Mouse (Mus musculus): ENCODE results near the gene Mex3b. TPM values are rescaled to one million over a fixed set of nuclear protein-coding genes. Genes with fewer than 3 reads are reported as not detected.

Gene Mex3b
- polyA plus RNA-seq (2017; shearing (Covaris generic)): 2.2 TPM

GRCm38 (mm10) chr7:82867271-82868121 is at the start of gene Mex3b:
Gene Mex3b, plus strand, starts transcription at chr7:82867333.

Other genes starting within 250 kb of the Mex3b start
- not detected for gene Saxo2, start 218.8 kb upstream of the Mex3b start, polyA plus RNA-seq (2017; shearing (Covaris generic))
- gene Efl1, start 218.7 kb upstream of the Mex3b start, polyA plus RNA-seq (2017; shearing (Covaris generic)): 28.1 TPM

All from effector memory CD4-positive, alpha-beta T cell, adult 7 months (primary cell).